In the genomic region with DNA sequence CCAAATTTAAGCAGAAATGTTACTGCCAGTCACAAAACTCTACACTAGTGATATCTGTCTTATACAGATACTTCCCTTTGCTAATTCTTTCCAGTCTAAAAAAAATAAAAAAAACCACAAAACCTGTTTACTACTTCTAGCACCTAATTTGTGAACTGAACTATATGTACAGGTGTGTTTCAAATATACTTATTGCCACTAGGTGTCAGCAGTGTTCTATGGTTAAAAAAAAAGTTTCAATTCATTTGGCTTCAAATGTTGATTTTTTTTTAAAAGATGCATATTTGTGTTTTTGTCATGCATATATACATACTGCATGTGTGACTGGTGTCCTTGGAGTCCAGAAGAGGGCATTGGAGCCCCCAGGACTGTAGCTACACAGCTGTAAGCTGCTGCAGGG, we compare ENCODE assay signal across 11 mouse cellular contexts. TPM values are rescaled to one million over a fixed set of nuclear protein-coding genes. Genes with fewer than 3 reads are reported as not detected.
DNase-seq lines count a peak whose midpoint lies in the region; TF ChIP-seq lines count a peak whose summit lies in the region.
"Had no signal": no experiment of that assay in that cellular context is flagged by ENCODE, and none has a peak within 500 bp of the region (broad histone marks: within the 10 kb centered on the region; RNA-seq: fewer than 3 reads in every experiment).

No protein-coding gene starts in this region.

- no peak for TF ChIP-seq POLR2A in kidney, adult 2 months (IDR thresholded peaks at IDR 0.05; ENCODE audit: low read depth, low read length)

- H3K4me3 ChIP-seq in kidney, adult 2 months (ENCODE audit: insufficient read depth, low read depth, low read length): no peak overlapping the region
- H3K4me3 ChIP-seq: embryonic facial prominence, embryonic 12.5 days; limb, embryonic 12.5 days; myocyte had no signal

- H3K36me3 ChIP-seq in kidney, adult 2 months (ENCODE audit: control insufficient read depth, insufficient read depth, low read length): no peaks in the 10 kb centered on the region

- H3K27ac ChIP-seq in kidney, adult 2 months (ENCODE audit: insufficient read depth, low read depth, low read length): no peak overlapping the region
- H3K27ac ChIP-seq: embryonic facial prominence, embryonic 12.5 days; limb, embryonic 12.5 days had no signal

- TF ChIP-seq CTCF in kidney, adult 2 months (conservative IDR thresholded peaks at IDR 0.05; ENCODE audit: insufficient read depth, insufficient read length, low read depth, low read length): 0 out of 2 replicates have a peak, but pooled peaks have one; percentile 3

- no peaks in the 10 kb centered on the region for H3K27me3 ChIP-seq in kidney, adult 2 months (replicated peaks; ENCODE audit: control insufficient read depth, insufficient read depth, low read length)
- H3K27me3 ChIP-seq: embryonic facial prominence, embryonic 12.5 days; limb, embryonic 12.5 days had no signal

- H3K4me1 ChIP-seq in kidney, adult 2 months (ENCODE audit: control insufficient read depth, insufficient read depth, low read length): peaks cover 8% of the 10 kb centered on the region; the same call in 1 of the 2 replicates

- peak; percentile 47 for DNase-seq in kidney, adult 2 months
- DNase-seq in kidney, postnatal 4 days: no peak
- DNase-seq in 3T3-L1 (ENCODE audit: low read depth, low spot score): peak; percentile 75
- peak; percentile 56 for DNase-seq in CD4-positive helper T cell, adult 2 months (ENCODE audit: low read depth, low spot score)
- peak; percentile 19 for DNase-seq in c-Kit-positive CD71-positive TER-119-positive erythroid progenitor cells, embryonic 14.5 days (ENCODE audit: low spot score)
- DNase-seq in urinary bladder, postnatal 25 days (ENCODE audit: low spot score): no peak
- no peak for DNase-seq in thymus, postnatal 25 days
- DNase-seq in left cerebral cortex, adult 11 months (ENCODE audit: low spot score): no peak

RNA-seq across cellular contexts. Expression of gene Pfn2, which starts 4.1 kb away (rescaled TPM):
- polyA plus RNA-seq in kidney, adult 2 months (2012; rRNA removed): 29.4 and 37.4 TPM in 2 replicates

Comparison
In these comparisons a context has a peak if more than half of its experiments do, and no peak if none do; other contexts are left out.
1. DNase-seq: peak in kidney, adult 2 months (single experiment), 3T3-L1 (single experiment), CD4-positive helper T cell, adult 2 months (single experiment) and c-Kit-positive CD71-positive TER-119-positive erythroid progenitor cells, embryonic 14.5 days (single experiment); none in kidney, postnatal 4 days (0 of 2), urinary bladder, postnatal 25 days (single experiment), thymus, postnatal 25 days (single experiment) and left cerebral cortex, adult 11 months (single experiment).